Mouse (Mus musculus): ENCODE results near the gene Trim58.

Gene Trim58

DNA sequence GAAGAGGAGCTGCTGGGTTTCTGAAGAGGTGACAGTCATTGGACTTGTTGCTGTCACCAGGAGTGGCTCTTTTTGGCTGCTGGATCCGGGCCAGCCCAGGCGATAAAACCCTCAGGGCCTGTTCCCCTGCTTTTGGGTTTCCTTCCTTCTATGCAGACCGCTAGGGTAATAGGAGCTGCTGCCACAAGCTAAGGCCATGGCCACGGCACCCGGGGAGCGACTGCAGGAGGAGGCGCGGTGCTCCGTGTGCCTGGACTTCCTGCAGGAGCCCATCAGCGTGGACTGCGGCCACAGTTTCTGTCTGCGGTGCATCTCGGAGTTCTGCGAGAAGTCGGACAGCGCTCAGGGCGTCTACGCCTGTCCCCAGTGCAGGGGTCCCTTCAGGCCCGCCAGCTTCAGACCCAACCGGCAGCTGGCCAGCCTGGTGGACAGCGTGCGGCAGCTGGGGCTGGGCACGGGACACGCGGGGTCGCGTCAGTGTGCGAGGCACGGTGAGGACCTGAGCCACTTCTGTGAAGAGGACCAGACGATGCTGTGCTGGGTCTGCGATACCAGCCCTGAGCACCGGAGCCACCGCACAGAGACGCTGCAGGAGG is at the start of gene Trim58:
Gene Trim58 (plus strand): TSS at position 194 of the 596 bp plus-strand sequence.
- peak; percentile 80 to 86 for DNase-seq (ENCODE audit: low spot score in 2 of 2)

DNA sequence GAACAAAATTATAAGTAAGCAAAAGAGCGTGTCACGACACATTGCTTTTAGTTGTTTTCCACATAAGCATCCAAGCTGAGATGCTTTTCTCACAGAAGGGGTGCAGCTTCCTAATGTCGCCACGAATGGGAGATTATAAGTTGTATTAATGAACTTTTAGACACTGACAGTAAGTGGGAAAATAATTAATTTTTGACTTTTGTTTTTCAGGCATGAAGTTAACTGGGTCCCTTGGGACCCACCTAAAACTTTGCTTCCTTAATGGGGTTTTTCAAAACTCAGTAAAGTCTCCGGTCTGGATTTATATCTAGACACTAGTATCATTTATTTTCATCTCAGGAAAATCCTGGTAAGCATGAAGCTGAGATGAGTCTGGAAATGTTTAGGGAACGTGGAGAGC is 45.5 kb upstream of the Trim58 start, which contains the start of gene Olfr324:
Gene Olfr324 (plus strand): TSS at position 301 of the 400 bp plus-strand sequence.
- DNase-seq (ENCODE audit: low spot score in 2 of 2) = no peak

DNA sequence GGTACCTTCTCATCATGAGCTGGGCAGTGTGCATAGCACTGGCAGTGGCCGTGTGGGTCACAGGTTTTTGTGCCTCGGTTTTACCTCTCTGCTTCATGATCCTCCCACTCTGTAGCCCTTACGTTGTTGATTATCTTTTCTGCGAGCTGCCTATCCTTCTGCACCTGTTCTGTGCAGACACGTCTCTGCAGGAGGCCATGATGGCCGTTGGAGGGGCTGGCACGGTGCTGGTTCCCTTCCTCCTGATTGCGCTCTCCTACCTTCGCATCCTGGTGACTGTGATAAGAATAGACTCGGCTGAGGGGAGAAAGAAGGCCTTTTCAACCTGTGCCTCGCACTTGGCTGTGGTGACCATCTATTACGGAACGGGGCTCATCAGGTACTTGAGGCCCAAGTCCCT is 42.4 kb upstream of the Trim58 start:
- DNase-seq (ENCODE audit: low spot score in 2 of 2) = no peak

DNA sequence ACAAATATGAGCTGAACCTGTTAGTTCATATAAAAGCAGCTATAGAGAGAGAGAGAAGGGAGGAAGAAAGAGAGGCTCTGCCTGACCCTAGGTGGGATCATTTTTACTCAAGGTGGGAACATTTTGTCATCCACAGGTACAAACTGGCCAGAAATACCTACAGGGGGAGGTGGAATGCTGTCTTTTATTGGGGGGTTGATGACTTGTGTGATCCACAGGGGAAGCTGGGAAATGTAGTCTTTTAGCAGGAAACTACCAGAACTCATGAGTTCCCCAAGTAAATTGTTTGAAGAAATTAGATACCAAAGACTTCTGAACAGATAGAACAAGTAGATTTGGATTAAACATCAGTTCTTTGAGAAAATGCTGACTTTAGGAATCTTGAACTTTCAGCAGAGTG is 38.2 kb upstream of the Trim58 start:
- DNase-seq (ENCODE audit: low spot score in 2 of 2) = no peak

DNA sequence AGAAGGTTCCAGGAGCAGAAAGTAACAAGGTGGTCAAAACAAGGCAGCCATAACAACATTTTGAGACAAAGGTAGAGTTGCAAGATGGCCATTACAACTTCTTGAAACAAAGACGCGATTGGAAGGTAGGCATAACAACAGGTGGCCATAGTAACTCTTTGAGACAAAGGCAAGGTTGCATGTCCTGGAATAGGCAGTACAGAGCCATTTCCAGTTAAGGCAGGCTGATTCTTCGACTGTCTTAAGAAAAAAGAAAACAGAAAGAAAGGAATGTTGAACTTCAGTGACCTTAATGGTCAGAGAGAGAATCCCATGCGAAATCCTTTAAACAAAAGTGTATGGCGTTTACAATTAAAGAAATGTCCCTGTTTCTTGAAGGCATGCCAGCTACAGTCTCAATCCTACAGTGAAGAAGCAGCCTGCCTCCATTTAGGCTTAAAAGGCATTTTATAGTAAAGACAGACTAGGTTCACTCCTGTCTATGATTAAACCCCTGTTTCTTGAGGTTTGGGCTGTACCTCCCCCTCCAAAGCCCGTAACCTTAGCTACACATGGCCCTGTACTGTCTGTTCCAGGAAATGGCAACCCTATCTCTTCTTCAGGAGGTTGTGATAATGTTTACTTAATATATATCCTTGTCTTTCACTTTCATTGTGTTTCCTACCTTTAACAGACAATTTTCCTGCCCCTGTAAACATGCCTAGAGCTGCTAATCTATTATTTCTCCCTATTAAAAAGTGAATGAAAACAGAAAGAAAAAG is 37.3 kb upstream of the Trim58 start:
- DNase-seq (ENCODE audit: low spot score in 2 of 2) = no peak

DNA sequence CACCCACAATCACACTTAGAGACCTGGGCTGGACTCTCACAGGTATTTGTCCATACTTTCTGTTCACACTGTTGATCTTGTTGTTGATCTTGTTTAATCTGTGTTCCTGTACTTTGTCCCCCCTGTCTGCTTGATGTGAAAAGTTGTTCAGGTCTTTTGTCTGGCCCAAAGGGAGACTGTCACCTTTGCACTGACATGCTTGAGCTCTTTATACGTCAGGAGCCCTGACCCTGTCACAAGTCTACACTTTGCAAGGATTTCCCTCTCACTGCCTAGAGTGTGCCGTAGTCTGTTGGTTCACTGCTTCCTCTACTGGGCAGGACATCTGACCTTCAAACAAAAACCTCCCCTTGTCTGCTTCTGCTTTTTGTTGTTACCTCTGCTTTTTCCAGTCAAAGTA is 35.6 kb upstream of the Trim58 start:
- DNase-seq (ENCODE audit: low spot score in 2 of 2) = no peak

DNA sequence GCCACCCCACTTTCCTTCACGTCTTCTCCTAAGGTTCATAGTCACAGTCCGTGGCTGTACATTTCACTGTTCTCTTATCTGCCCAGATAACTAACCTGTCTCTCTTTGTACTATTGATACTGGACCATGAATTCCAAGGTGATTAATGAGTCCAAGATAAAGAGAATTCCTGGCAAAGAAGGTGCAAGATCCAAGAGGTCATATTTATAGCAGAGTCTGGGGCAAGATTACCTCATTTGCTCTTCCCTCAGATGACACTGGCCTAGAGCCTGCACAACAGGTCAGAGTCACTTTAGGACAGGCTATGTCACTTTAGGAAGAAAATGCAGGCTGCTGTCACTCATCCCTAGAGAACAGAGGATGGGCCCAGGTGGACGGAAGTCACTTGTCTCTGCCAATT is 35.0 kb upstream of the Trim58 start:
- no peak for DNase-seq (ENCODE audit: low spot score in 2 of 2)

DNA sequence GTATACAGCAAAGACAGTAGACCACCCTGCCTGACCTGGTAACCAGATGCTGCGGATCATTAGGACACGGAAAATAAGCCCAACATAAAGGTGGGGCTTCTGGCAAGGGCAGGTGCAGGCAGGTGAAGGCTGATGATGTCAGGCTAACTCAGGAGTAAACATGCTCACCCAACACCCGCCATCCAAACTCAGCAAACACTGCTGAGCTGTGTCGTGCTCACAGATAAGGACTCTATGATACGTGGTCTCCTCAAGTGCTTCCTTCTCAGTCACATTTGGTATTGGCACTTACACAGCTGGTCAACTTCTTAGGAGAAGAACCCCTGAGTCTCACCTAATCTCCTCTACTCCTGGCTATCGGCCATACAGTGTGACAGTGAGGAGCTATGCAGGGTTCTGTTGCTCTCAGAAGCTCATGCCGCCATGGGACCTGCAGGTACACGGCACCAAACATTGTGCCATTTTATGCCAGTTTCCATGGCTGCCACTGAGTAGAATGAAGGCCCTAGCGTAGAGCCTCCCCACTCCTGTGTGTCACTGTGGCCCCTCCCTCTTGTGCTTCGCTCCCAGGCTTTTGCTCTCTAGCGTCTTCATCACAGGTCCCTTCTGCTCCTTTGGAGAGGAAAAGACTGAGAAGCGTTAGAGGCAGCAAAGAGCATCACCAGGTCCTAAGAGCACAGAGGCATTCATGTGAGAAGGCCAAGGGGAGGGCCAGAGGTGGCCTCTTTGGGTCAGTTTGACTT is 33.9 kb upstream of the Trim58 start:
- DNase-seq (ENCODE audit: low spot score in 2 of 2) = no peak

DNA sequence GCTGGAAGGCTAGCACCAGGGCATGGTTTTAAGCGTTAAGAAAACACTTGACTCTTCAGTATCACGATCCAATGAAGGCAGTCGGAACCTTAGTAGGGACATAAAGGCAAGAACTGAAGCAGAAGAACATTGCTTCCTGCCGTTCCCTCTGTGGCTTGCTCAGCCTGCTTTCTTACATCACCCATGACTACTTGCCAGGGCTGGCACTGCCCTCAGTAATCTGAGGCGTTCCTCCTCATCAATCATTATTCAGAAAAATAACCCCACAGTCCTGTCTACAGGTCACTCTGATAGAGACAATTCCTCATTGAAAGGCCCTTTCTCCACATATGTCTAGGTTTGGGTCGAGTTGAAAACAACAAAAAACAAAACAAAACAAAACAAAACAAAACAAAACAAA is 33.2 kb upstream of the Trim58 start:
- no peak for DNase-seq (ENCODE audit: low spot score in 2 of 2)

DNA sequence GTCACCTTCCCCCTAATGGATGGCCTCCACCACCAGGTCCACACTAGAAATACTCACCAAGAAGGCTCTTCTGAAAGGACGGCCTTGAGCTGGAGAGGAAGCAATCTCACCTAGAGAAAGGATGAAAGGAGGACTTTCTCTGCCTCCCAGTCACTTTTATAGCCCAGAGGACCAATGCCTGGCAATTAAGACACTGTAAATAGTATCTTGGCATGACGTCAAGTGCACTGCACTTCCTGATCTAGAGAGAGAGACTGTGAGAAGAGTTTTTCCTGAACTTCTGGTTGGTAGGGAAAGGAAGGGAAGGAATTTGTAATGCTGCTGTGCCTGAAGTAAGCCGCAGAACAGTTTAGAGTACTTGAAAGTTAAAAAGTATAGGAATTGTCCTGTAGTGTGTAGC is 26.9 kb upstream of the Trim58 start:
- DNase-seq (ENCODE audit: low spot score in 2 of 2) = no peak

DNA sequence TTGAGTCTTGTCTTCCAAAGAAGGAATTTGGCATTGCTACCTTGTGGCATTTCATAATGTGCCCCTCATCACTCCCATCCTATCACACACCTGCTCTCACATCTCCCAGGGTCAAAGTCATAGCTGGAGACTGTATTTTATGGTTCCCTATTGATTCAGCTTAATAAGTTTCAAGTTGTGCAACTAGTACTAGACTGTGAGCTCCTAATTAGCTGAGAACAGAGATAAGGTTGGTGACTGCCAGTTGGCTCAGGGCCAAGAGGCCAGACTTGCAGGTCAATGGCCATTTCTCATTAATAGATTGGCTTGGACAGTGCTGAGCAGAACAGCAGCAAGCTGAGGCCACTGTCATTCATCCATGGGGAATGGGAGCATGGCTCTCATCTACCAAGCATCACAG is 25.7 kb upstream of the Trim58 start:
- no peak for DNase-seq (ENCODE audit: low spot score in 2 of 2)

DNA sequence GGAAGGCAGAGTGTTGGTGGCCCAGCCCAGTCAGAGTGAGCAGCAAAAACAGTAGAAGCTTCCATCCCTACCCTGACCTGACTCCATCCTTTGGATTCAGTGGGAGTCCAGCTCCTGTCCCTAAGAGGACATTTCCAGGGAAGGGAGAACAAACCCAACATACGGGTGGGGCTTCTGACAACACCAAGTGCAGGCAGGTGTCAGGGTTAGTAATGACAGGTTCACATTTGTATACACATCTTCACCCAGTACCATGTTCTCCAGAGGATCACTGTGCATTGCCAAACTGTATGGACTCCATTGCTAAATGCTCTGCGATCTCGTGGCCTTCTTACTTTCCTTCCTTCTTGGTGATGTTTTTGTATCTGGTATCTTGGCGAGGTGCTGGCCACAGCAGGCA is 24.3 kb upstream of the Trim58 start, which contains the start of gene 2210407C18Rik:
Gene 2210407C18Rik (minus strand): TSS at position 101 of the 400 bp plus-strand sequence.
- DNase-seq (ENCODE audit: low spot score in 2 of 2) = no peak

DNA sequence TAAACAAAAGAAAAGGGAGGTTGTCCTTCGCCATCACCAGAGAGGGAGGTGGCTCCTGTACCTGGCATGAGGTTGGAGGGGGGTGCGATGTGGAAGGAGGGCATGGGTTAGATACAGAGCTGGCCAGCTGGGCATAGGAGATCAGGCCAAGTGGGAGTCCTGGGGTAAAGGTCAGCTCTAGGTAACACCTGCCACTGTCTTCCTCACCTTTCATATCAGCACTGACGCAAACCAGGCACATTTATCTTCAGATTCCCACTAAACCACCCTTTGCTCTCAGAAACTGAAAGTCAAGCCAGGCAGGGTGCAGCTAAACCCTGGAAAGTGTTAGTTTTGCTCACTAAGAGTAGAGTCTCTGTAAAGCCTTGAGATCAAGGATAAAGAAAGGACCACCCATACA is 21.9 kb upstream of the Trim58 start:
- DNase-seq (ENCODE audit: low spot score in 2 of 2) = no peak

DNA sequence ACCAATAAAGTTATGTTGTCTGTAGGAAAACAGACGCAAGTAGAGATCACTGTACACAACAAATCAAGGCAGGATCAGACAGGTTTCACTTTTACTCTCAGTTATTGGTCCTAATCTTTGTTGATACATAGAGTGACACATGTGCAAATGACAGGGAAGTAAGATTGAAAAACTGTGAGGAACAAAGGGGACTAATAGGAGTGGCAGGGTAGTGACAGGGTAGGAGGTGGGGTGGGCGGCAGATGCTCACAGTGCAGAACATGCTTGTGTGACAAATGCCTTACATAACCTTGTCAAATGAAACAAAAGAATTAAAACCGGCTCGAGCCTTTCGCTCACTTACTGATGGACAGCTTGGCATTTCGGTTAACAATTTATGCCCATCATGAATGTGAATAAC is 21.5 kb upstream of the Trim58 start:
- no peak for DNase-seq (ENCODE audit: low spot score in 2 of 2)

DNA sequence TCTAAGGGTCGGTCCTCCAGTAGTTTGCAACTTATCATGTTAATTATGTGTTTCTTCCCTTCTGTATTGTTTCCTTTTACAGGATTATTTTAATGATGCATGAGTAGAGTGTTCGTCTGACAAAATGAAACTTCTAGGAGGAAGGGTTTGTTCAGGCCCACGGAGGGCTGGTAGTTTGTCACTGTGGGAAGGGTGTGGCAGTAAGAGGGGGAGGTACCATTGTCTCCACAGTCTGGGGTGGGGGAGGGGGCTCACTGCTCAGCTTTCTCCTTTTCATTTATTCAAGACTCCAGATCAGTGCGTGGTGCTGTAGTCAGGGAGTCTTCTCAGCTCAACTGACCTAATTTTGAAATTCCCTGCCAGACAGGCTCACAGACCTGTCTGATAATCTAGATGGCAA is 14.1 kb upstream of the Trim58 start:
- no peak for DNase-seq (ENCODE audit: low spot score in 2 of 2)

DNA sequence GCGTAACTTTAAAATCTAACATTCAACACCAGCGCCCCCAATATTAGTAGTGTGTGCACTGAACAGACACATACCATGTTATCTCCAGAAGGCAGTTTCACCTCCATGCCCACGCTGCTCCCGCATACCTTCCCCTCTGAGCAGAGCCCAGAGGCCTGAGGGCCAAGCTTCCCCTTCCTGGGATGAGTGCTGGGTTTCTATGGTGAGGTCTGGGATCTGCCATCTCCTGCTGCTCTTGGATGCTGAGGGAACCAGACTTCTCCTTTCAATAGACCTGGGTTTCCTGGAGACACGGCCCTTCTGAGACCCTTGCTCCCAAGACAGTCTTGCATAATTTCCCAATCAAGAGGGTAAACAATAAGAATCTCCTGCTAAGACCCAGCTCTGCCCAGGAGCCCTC is 9.9 kb upstream of the Trim58 start, which contains the start of gene Olfr323:
Gene Olfr323 (minus strand): TSS at position 101 of the 400 bp plus-strand sequence.
- DNase-seq (ENCODE audit: low spot score in 2 of 2) = no peak

DNA sequence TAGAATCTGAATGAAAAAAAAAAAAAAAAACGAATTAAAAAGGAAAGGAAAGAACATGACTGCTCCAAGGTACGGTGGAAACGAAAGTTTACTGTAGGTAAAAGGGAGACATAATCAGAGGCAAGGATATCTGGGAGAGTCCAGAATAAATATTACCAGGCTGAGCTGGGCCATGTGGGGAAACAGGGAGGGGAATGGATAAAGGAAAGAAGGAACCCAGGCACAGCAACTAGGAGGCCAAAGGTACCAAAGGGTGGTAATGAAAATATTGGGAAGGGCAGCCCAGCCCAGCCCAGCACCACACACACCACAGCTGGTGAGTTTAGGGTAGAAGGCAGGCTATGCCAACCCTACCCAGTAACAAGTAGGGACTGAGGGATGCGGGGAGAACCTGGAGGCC is 5.4 kb upstream of the Trim58 start:
- no peak for DNase-seq (ENCODE audit: low spot score in 2 of 2)

DNA sequence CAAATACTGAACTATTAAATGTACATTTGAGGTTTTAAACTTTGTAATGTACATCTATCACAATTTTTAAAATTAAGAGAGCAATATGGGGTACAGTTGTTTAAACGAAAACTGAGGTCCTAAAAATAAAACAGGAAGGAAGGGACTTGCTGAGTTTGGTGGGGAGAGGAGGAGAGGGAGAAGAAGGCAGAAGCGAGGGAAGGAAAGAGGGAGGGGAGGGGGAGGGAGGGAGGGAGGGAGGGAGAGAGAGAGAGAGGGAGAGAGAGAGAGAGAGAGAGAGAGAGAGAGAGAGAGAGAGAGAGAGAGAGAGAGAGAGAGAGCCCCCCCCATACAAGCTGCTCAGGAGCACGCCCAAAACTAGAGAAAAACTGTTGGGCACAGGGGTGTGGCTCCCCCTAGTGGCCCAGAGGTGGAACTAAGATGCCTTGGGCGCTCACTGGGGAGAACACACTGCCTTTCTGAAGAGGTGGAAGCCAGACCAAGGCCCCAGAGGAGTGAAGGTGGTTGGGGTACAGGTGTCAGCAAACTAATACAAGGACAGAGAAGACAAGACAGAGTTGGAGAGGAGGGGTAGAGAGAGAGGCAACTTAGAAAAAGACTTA is 3.8 kb upstream of the Trim58 start:
- DNase-seq (ENCODE audit: low spot score in 2 of 2) = peak; percentile 66 to 80

DNA sequence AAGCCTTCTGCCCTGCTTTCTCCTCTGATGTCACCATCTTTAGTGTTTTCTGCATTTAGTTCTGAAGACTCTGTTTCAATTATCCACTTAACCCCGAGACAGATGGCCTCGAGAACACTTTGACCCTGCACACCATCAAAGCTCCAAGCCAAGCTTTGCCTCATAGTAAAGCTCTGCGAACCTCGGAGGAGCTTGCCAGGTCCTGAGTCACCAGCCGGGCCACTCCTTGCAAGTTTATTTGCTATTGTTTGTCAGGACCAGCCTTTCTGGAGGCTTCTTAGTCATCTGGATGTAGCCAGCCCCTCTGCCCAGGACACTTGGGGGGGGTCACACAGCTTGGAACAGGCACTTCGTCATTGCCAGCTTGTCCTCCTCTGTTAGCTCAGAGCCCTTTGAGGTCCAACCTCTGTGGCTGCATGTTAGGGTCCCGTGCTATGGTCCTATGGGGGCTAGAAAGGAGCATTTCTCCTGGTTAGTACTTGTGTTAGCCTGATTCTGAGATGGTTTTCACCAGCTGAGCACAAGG is 2.0 kb upstream of the Trim58 start:
- DNase-seq (ENCODE audit: low spot score in 2 of 2) = no peak

DNA sequence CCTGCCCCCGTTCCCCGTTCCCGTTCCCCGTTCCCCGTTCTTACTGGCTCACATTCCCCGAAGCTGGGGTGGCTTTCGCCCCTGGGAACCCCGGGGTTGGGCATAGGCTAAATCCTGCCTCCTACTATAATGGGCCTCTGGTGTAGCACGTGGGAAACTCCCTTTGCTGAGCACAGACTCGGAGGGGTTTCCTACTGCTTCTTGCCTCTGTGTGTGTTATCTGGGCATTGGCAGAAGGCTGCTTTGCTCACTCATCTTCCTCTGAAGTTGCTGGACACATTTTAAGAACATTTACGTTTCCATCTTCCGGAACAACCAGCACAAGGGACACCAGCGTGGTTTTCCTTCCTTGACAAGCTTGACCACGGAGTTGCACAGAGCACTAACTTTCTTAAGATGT is 792 bp downstream of the Trim58 start:
- peak; percentile 59 to 65 for DNase-seq (ENCODE audit: low spot score in 2 of 2)

DNA sequence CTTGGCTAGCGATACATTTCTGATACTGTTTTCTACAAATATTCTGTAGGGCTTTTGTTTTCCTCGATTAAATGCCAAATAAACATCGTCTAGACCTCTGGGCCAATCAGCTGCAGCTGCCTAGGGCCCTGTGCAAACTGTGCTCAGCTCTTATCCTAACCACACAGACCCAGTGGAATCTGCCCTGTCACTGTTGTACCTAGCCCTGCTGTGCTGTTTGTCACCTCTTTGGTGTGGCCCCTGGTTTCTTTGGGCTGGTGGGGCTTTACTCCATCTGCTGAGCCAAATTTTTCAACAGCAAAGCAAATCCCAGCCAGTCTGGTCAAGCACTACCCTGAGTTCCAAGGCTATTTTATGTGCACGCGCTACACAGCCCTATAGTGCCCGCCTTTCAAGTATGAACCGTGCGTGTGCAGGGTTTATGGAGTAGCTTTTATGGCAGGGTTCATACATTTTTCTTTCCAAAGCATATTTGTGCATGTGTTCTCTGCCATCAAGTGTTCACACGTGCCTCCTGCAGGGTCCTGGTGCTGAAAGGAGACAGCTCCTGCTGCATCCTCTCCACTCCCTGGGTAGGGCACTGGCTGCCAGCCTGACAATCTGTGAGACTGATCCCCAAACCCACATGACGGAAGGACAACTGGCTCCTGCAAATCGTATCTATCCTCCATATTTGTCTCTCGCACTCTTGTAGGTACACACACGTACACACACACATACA is 1.5 kb downstream of the Trim58 start:
- peak; percentile 67 to 86 for DNase-seq (ENCODE audit: low spot score in 2 of 2)

All from spleen, postnatal 10 days (tissue).